Mouse (Mus musculus) forebrain, embryonic 15.5 days (tissue): ENCODE measurements around the gene Grap. TPM values are rescaled to one million over a fixed set of nuclear protein-coding genes. Genes with fewer than 3 reads are reported as not detected.

Experiments used
- ATAC-seq: fragments of 200-750 bp; cut with Nextera tagmentation; replicated peaks from 2 replicates; pipeline ENCODE4 v1.8.0; 2017; ENCODE audit warnings: mild to moderate bottlenecking, moderate TSS enrichment, moderate library complexity
- H3K27ac ChIP-seq: fragments of 300-500 bp; sonication (generic); replicated peaks from 2 replicates; pipeline ENCODE4 v1.5.1; 2015; ENCODE audit warnings: mild to moderate bottlenecking, inconsistent platforms
- H3K27me3 ChIP-seq: fragments of 300-500 bp; sonication (generic); 2 replicates; pipeline ENCODE4 v1.6.1; 2015; ENCODE audit warnings: inconsistent platforms
- H3K36me3 ChIP-seq: fragments of 300-500 bp; sonication (generic); 2 replicates; pipeline ENCODE4 v1.6.1; 2015; ENCODE audit warnings: mild to moderate bottlenecking, inconsistent platforms
- H3K4me1 ChIP-seq: fragments of 300-500 bp; sonication (generic); 2 replicates; pipeline ENCODE4 v1.6.1; 2015; ENCODE audit warnings: inconsistent platforms
- H3K4me2 ChIP-seq: fragments of 300-500 bp; sonication (generic); replicated peaks from 2 replicates; pipeline ENCODE4 v1.6.1; 2015; ENCODE audit warnings: mild to moderate bottlenecking, inconsistent platforms
- H3K4me3 ChIP-seq: fragments of 300-500 bp; sonication (generic); 2 replicates; pipeline ENCODE4 v1.5.1; 2015; ENCODE audit warnings: mild to moderate bottlenecking, inconsistent platforms
- H3K9ac ChIP-seq: fragments of 300-500 bp; sonication (generic); replicated peaks from 2 replicates; pipeline ENCODE4 v1.6.1; 2015; ENCODE audit warnings: mild to moderate bottlenecking, inconsistent platforms
- H3K9me3 ChIP-seq: fragments of 300-500 bp; sonication (generic); 2 replicates; pipeline ENCODE4 v1.6.1; 2016; ENCODE audit warnings: inconsistent platforms
- WGBS: fragments of 180-500 bp; shearing (Covaris S2); methylation state at CpG from one replicate; pipeline ENCODE4 v1.1.7; 2015; ENCODE audit warnings: mixed read lengths; 5-methylcytosine and 5-hydroxymethylcytosine counted together
- polyA plus RNA-seq: library from polyadenylated mRNA; unstranded; fragments of >200 nt; fragmentation: Nextera tagmentation; extraction: Ambion mirVana; gene quantifications from 2 replicates; pipeline ENCODE4 v1.2.1, GENCODE M21; 2015

Grap gene
- polyA plus RNA-seq, 1 experiment from 2014 or later: 9.1 TPM

- Histone ChIP-seq H3K27ac (no peak overlapping the region), H3K4me1 (no peaks in the 10 kb centered on the region), H3K27me3 (no peaks in the 10 kb centered on the region), H3K36me3 (no peaks in the 10 kb centered on the region), H3K9me3 (no peaks in the 10 kb centered on the region), H3K4me2 (no peak overlapping the region), H3K9ac (no peak overlapping the region), H3K4me3 (no peak overlapping the region)
- ATAC-seq: no peak
- WGBS: 91% methylated on average over 5 of the region's 5 CpGs
These were observed 849 bp upstream of the Grap start for GRCm38 (mm10) chr11:61652216-61652615.

DNA sequence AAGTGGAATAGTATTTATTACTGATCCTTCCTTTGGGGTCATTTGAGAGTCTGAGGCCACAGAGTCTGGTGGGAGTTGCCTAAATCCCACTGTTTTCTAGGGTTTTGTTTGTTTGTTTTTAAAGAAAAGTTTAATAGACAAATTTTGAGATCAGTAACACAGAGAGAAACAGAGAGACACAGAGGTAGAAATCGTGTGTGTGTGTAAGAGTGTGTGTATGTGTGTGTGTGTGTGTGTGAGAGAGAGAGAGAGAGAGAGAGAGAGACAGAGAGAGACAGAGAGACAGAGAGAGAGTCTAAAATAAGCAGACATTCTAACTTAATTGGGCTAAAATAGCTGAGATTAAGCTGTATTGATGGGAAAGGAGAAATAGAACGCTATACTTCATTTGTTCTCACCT lies 503 bp downstream of the Grap start:
- Histone ChIP-seq H3K36me3 (no peaks in the 10 kb centered on the region), H3K9me3 (no peaks in the 10 kb centered on the region), H3K27me3 (no peaks in the 10 kb centered on the region), H3K4me1 (no peaks in the 10 kb centered on the region), H3K4me2 (no peak overlapping the region), H3K4me3 (no peak overlapping the region), H3K9ac (no peak overlapping the region), H3K27ac (no peak overlapping the region)
- 66% methylated on average over 2 of the region's 2 CpGs for WGBS
- no peak for ATAC-seq

- H3K4me1 ChIP-seq: no peaks in the 10 kb centered on the region
- no peak overlapping the region for H3K4me2 ChIP-seq
- no peaks in the 10 kb centered on the region for H3K9me3 ChIP-seq
- WGBS: 96% methylated on average over 4 of the region's 4 CpGs
- no peaks in the 10 kb centered on the region for H3K27me3 ChIP-seq
- no peak overlapping the region for H3K27ac ChIP-seq
- no peak overlapping the region for H3K9ac ChIP-seq
- ATAC-seq: no peak
- no peaks in the 10 kb centered on the region for H3K36me3 ChIP-seq
- H3K4me3 ChIP-seq: no peak overlapping the region
These were observed 1.8 kb downstream of the Grap start for GRCm38 (mm10) chr11:61654786-61655311.

- no peak overlapping the region for H3K27ac ChIP-seq
- H3K9me3 ChIP-seq: no peaks in the 10 kb centered on the region
- H3K9ac ChIP-seq: no peak overlapping the region
- H3K27me3 ChIP-seq: no peaks in the 10 kb centered on the region
- WGBS: 67% methylated on average over 4 of the region's 4 CpGs
- no peak overlapping the region for H3K4me2 ChIP-seq
- H3K4me3 ChIP-seq: no peak overlapping the region
- no peaks in the 10 kb centered on the region for H3K4me1 ChIP-seq
- no peak for ATAC-seq
- no peaks in the 10 kb centered on the region for H3K36me3 ChIP-seq
These were observed 2.6 kb downstream of the Grap start for GRCm38 (mm10) chr11:61655649-61656048.

DNA sequence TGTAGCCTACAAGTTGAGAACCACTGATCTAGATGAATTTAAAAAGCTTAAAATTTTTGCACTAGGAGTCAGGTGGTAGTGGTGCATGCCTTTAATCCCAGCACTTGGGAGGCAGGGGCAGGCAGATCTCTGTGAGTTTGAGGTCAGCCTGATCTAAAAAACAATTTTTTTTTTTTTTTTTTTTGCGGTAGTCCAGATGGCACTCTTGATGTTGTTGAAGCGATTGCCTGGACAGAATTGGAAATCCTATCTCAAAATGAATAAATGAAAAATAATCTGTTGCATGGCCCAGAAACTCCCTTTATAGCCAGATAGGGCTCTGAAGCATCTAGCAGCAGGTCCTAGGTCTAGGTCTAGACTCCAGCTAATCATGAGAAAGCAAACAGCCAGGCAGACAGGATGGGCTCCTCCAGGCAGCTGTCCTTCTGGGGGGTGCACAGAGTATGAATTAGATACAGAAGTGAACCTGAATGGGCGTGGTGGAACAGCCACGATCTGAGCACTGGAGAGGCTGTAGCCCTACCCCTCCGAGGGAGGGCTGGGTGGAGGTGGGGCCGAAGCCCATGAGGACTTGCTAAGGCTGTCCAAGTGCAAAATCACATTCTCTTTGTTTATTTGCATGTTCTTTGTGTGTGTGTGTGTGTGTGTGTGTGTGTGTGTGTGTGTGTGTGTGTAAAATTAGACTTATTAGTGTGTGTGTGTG lies 3.2 kb downstream of the Grap start:
- Histone ChIP-seq H3K4me3 (no peak overlapping the region), H3K4me2 (no peak overlapping the region), H3K36me3 (no peaks in the 10 kb centered on the region), H3K4me1 (no peaks in the 10 kb centered on the region), H3K9ac (no peak overlapping the region), H3K27ac (no peak overlapping the region), H3K9me3 (no peaks in the 10 kb centered on the region), H3K27me3 (no peaks in the 10 kb centered on the region)
- 73% methylated on average over 6 of the region's 6 CpGs for WGBS
- ATAC-seq: no peak

- Histone ChIP-seq H3K4me1 (no peaks in the 10 kb centered on the region), H3K36me3 (no peaks in the 10 kb centered on the region), H3K27ac (no peak overlapping the region), H3K4me2 (no peak overlapping the region), H3K4me3 (no peak overlapping the region), H3K27me3 (no peaks in the 10 kb centered on the region), H3K9me3 (no peaks in the 10 kb centered on the region), H3K9ac (no peak overlapping the region)
- WGBS: 70% methylated on average over 2 of the region's 2 CpGs
- ATAC-seq: no peak
These were observed 4.4 kb downstream of the Grap start for GRCm38 (mm10) chr11:61657432-61657831.

- H3K4me1 ChIP-seq: no peaks in the 10 kb centered on the region
- H3K9me3 ChIP-seq: no peaks in the 10 kb centered on the region
- no peak for ATAC-seq
- H3K27me3 ChIP-seq: no peaks in the 10 kb centered on the region
- H3K9ac ChIP-seq: no peak overlapping the region
- no peak overlapping the region for H3K27ac ChIP-seq
- no peak overlapping the region for H3K4me2 ChIP-seq
- WGBS: 89% methylated on average over 3 of the region's 3 CpGs
- H3K4me3 ChIP-seq: no peak overlapping the region
- H3K36me3 ChIP-seq: no peaks in the 10 kb centered on the region
These were observed 5.4 kb downstream of the Grap start for GRCm38 (mm10) chr11:61658360-61658922.

DNA sequence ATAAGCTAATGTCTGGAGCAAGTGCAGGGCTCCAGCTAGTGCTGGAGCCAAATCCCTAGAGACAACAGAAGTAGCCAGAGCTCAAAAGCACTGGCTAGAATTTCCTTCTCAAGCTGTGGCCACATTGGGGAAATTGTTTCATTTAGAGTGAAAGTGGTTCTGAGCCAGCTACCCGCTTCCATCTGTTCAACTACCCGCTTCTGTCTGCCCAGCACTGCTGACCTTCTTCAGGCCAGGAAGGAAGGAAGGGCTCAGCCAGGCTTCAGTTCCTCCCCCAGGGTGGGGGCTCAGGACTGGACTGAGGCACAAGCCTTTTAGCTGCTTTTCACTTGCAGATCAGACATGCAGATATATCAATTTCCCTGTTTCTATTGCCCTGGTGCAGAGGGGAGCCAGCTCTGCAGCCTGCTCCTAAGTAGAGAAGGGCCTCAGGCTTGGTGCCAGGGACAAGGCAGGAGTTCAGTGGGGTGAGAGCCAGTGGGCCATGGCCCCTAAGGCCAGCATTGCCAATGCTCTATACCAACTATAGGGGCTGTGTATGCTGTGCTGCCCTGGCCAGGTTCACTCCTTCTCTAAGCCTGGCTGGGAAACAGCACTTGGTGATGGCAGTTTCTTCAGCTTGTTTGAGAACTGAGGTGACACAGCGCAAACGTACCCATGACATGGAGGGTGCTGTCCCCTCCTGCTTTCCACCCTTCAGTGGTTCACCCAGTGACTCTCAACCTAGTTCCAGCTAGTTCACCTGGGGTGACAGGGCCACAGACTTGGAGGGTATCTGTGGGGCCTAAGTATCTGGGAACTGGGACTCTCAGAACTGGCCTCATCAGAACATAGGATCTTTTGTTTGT lies 6.2 kb downstream of the Grap start:
- Histone ChIP-seq H3K9me3 (no peaks in the 10 kb centered on the region), H3K36me3 (no peaks in the 10 kb centered on the region), H3K4me2 (no peak overlapping the region), H3K9ac (no peak overlapping the region), H3K4me3 (no peak overlapping the region), H3K27ac (no peak overlapping the region), H3K4me1 (no peaks in the 10 kb centered on the region), H3K27me3 (no peaks in the 10 kb centered on the region)
- WGBS: 87% methylated on average over 4 of the region's 4 CpGs
- no peak for ATAC-seq

- no peak overlapping the region for H3K4me2 ChIP-seq
- no peaks in the 10 kb centered on the region for H3K27me3 ChIP-seq
- no peak overlapping the region for H3K9ac ChIP-seq
- no peak overlapping the region for H3K4me3 ChIP-seq
- 89% methylated on average over 8 of the region's 8 CpGs for WGBS
- no peak for ATAC-seq
- H3K4me1 ChIP-seq: no peaks in the 10 kb centered on the region
- no peak overlapping the region for H3K27ac ChIP-seq
- H3K9me3 ChIP-seq: no peaks in the 10 kb centered on the region
- H3K36me3 ChIP-seq: no peaks in the 10 kb centered on the region
These were observed 6.9 kb downstream of the Grap start for GRCm38 (mm10) chr11:61660001-61660400.

DNA sequence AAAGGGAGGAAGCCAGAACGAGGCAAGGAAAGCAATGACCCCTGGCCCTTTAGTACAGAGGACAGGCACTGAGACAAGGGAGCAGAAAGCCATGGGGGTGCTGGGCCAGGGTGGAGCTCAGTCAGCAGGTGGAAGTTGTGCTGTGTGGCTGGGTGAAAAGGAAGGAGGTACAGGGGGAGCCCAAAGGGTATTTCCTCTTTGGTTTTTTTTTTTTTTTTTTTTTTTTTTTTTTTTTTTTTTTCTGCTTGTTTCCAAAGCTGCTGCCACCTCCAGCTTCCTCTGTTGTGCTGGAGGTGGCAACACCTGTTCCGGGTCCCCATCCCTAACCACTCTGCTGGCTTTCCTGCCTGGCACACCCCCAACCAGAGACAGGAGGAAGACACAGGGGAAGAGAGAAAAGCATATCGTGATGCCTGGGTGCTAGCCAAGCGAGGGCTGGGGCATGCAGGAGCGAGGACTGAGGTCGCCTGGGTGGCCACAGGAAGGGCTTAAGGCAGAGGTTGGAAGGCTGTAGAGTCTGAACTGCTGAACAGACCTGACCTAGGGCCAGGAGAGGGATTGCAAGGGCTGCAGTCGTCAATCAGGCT lies 7.8 kb downstream of the Grap start:
- Histone ChIP-seq H3K27ac (no peak overlapping the region), H3K36me3 (no peaks in the 10 kb centered on the region), H3K9me3 (no peaks in the 10 kb centered on the region), H3K9ac (no peak overlapping the region), H3K27me3 (no peaks in the 10 kb centered on the region), H3K4me2 (no peak overlapping the region), H3K4me3 (no peak overlapping the region), H3K4me1 (no peaks in the 10 kb centered on the region)
- WGBS: 71% methylated on average over 7 of the region's 7 CpGs
- ATAC-seq: no peak

DNA sequence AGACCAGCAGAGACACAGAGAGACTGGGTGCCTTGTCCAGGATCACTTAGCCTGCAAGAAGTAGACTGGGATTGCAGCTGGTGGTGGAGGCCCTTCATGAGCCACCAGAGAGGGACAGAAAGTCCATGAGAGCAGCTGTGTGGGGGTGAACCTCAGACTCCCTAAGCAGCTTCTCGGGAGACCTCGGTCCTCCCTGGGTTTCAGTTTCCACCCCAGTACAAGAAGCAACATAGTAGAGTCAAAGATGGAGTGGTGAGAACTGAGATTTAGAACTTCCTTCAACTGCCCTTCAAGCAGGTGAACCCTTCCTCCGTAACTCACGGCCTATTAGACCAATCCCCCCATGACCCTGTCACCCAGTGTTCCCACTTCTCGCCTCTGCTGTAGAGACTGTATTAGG lies 9.1 kb downstream of the Grap start:
- Histone ChIP-seq H3K4me3 (no peak overlapping the region), H3K4me2 (no peak overlapping the region), H3K27me3 (no peaks in the 10 kb centered on the region), H3K4me1 (no peaks in the 10 kb centered on the region), H3K36me3 (no peaks in the 10 kb centered on the region), H3K27ac (no peak overlapping the region), H3K9ac (no peak overlapping the region), H3K9me3 (no peaks in the 10 kb centered on the region)
- 91% methylated on average over 5 of the region's 5 CpGs for WGBS
- ATAC-seq: no peak

DNA sequence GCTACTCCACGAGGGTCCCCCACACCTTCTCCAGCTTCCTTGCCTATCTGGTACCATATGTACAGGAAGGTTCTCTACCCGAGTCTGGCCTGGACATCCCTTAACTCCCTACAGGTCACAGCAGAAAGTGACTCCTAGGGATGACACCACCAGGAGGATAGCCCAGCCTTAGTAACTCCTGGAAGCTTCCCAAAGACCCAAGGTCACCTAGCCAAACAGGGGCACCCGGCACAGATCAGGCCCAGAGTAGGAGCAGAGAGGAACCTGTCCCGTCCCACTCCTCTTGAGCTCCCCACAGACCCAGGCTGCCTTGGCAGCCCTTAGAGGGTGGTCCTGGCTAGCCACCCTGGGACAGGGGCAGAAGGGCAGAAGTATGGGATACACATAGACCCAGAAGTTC lies 12.3 kb downstream of the Grap start:
- no peaks in the 10 kb centered on the region for H3K36me3 ChIP-seq
- 91% methylated on average over 4 of the region's 4 CpGs for WGBS
- H3K27me3 ChIP-seq: no peaks in the 10 kb centered on the region
- no peak overlapping the region for H3K4me3 ChIP-seq
- no peak for ATAC-seq
- H3K27ac ChIP-seq: no peak overlapping the region
- H3K9ac ChIP-seq: no peak overlapping the region
- H3K9me3 ChIP-seq: no peaks in the 10 kb centered on the region
- no peaks in the 10 kb centered on the region for H3K4me1 ChIP-seq
- H3K4me2 ChIP-seq: no peak overlapping the region
